Mouse (Mus musculus): ENCODE data around the gene Atg2a. TPM values are rescaled to one million over a fixed set of nuclear protein-coding genes. Genes with fewer than 3 reads are reported as not detected.

The Atg2a gene
- total and polyA plus RNA-seq, 2 experiments: 9.1 to 32.3 TPM

DNA sequence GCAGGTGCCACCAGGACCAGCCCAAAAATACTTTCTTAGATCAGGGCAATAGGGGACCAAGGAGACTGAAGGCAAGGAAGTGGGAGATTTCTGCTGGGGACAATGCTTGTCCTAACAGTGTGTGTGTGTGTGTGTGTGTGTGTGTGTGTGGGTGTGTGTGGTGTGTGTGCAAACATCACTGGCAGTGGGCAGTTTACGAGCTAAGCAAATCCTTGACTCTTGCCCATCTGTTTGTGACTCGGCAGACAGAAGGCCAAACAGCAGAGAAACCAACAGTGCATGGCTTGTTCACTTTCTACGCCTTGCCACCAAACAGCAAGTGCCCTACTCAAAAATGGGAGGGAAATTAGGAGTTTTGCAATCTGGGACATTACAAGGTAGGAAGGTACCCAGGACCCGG is 32.1 kb downstream of the Atg2a start:
- Histone ChIP-seq H3K27ac (replicated peaks; ENCODE audit: insufficient read depth, low read depth, low read length) (no peak overlapping the region), H3K9ac (ENCODE audit: low read depth, low read length) (no peak overlapping the region), H3K4me3 (ENCODE audit: insufficient read depth, low read depth, low read length) (no peak overlapping the region), H3K79me2 (ENCODE audit: control insufficient read depth, insufficient read depth, low read length) (peaks cover 13% of the 10 kb centered on the region), H3K27me3 (ENCODE audit: control insufficient read depth, insufficient read depth, low read length) (no peaks in the 10 kb centered on the region), H3K4me1 (ENCODE audit: control insufficient read depth, insufficient read depth, low read length) (peaks cover 37% of the 10 kb centered on the region), H3K36me3 (ENCODE audit: control insufficient read depth, insufficient read depth, low read length) (no peaks in the 10 kb centered on the region)
- WGBS: 44% methylated on average over 4 of the region's 4 CpGs
- TF ChIP-seq POLR2A (IDR thresholded peaks at IDR 0.05; ENCODE audit: extremely low read depth, insufficient read depth, low read length) (no peak), CTCF (IDR thresholded peaks at IDR 0.05; ENCODE audit: low read depth, low read length) (no peak)
- DNase-seq (ENCODE audit: extremely low read depth, low read depth, low spot score): no peak

DNA sequence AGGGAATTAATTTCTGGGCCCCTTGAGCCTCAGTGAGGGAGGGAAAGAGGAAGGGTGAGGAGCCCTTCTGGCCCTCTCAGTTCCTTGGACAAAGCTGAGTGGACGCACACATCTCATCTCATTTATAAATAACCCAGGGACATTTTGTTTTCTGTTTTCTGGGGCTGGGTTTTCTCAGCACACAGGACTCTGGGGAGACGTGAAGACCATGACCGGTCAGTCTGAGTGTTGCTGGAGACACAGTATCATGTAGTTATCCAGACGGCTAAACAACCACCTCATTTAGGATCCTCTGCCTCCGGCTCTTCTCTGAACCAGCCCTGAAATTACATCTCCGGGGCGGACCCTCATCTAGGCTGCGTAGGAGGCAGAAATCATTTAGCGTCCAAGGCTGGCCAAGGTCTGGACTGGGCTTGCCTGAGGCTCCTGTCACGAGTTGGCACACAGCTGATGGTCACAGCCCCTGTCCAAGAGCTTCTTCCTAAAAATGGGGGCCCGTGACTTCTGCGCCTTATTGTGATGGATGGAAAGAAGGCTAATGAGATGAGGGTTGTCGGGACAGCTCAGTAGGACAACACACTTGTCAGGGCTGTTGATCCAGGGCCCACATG is 32.6 kb downstream of the Atg2a start:
- Histone ChIP-seq H3K27me3 (ENCODE audit: control insufficient read depth, insufficient read depth, low read length) (no peaks in the 10 kb centered on the region), H3K4me3 (ENCODE audit: insufficient read depth, low read depth, low read length) (no peak overlapping the region), H3K79me2 (ENCODE audit: control insufficient read depth, insufficient read depth, low read length) (peaks cover 15% of the 10 kb centered on the region), H3K9ac (ENCODE audit: low read depth, low read length) (no peak overlapping the region), H3K27ac (replicated peaks; ENCODE audit: insufficient read depth, low read depth, low read length) (no peak overlapping the region), H3K36me3 (ENCODE audit: control insufficient read depth, insufficient read depth, low read length) (no peaks in the 10 kb centered on the region), H3K4me1 (ENCODE audit: control insufficient read depth, insufficient read depth, low read length) (peaks cover 38% of the 10 kb centered on the region)
- TF ChIP-seq CTCF (IDR thresholded peaks at IDR 0.05; ENCODE audit: low read depth, low read length): no peak
- TF ChIP-seq POLR2A (IDR thresholded peaks at IDR 0.05; ENCODE audit: extremely low read depth, insufficient read depth, low read length): no peak
- DNase-seq (ENCODE audit: extremely low read depth, low read depth, low spot score): no peak
- WGBS: 92% methylated on average over 13 of the region's 13 CpGs

DNA sequence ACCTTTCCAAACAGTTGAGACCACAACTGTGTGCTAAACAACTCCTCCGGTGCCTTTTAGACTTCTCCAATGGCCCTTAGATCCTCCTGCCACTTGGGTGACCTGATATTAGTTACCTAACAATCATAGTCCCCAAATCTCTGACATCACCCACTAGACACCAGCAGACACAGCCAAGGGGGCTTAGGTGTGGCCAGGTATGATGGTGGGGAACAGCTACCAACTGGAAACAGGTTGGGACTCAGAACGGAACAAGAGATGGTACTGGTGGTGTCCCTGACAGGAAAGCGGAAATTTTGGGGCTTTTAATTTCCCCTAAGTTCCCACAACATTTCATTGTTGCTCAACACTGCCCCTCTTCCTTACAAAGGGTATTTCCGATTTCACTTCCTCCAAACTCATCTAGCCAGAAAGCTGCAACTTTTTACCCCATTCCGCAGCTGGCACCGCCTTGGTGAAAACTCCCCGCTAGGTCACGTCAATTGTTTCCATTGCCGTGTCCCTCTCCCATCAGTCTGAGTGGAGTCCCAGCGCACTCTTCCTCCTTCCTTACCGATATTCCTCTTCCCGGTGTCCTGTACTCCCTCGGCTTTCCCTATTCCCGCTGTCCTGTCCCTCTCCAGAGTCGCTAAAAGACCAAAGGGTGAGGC is 34.4 kb downstream of the Atg2a start:
- DNase-seq (ENCODE audit: extremely low read depth, low read depth, low spot score): peak; percentile 51
- Histone ChIP-seq H3K27ac (replicated peaks; ENCODE audit: insufficient read depth, low read depth, low read length) (peak overlapping the region; percentile 86), H3K79me2 (ENCODE audit: control insufficient read depth, insufficient read depth, low read length) (peaks cover 22% of the 10 kb centered on the region), H3K4me3 (ENCODE audit: insufficient read depth, low read depth, low read length) (peak overlapping the region; percentile 45), H3K36me3 (ENCODE audit: control insufficient read depth, insufficient read depth, low read length) (no peaks in the 10 kb centered on the region), H3K4me1 (ENCODE audit: control insufficient read depth, insufficient read depth, low read length) (peaks cover 31% of the 10 kb centered on the region), H3K9ac (ENCODE audit: low read depth, low read length) (peak overlapping the region; percentile 72), H3K27me3 (ENCODE audit: control insufficient read depth, insufficient read depth, low read length) (no peaks in the 10 kb centered on the region)
- 7% methylated on average over 15 of the region's 15 CpGs for WGBS
- TF ChIP-seq POLR2A (IDR thresholded peaks at IDR 0.05; ENCODE audit: extremely low read depth, insufficient read depth, low read length) (no peak), CTCF (IDR thresholded peaks at IDR 0.05; ENCODE audit: low read depth, low read length) (no peak)

DNA sequence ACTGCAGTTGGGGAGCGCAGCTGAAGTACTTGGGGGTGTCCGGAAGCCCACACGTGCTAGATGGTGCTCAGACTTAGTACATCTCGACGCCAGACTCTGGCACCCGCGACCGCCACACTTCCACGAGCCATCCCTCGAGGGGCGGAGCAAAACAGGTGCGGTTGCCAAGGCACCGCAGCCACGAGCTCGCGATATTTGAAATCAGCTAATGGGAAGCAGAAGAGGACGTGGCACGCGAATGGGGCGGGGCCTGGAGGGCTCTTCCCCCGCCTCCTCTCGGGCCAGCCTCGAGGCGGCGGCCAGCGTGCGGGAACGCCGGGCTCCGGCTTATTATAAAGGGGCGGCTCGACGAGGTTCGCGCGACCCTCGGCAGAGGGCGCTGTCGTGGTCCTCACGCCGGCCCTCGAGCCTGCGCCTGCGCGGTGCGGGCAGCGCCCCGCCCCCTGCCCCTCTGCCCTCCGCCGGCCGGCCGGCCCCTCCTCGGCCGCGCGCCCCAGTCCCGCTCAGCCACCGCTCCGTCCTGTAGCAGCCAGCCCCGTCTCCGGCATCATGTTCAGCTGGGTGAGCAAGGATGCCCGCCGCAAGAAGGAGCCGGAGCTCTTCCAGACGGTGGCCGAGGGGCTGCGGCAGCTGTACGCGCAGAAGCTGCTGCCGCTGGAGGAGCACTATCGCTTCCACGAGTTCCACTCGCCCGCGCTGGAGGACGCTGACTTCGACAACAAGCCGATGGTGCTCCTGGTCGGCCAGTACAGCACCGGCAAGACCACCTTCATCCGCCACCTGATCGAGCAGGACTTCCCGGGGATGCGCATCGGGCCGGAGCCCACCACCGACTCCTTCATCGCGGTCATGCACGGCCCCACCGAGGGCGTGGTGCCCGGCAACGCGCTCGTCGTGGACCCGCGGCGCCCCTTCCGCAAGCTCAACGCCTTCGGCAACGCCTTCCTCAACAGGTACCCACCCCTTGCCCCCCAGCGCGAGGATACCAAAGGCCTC is 35.3 kb downstream of the Atg2a start, which contains the start of gene Ehd1:
TSS of gene Ehd1 (plus strand) at position 300 of the 996 bp plus-strand sequence.
- WGBS: 1% methylated on average over 105 of the region's 106 CpGs
- peaks cover 4% of the 10 kb centered on the region; the same call in 1 of the 2 replicates for H3K36me3 ChIP-seq (ENCODE audit: control insufficient read depth, insufficient read depth, low read length)
- H3K27ac ChIP-seq (replicated peaks; ENCODE audit: insufficient read depth, low read depth, low read length): peak within 1 kb of the TSS; percentile 86
- H3K79me2 ChIP-seq (ENCODE audit: control insufficient read depth, insufficient read depth, low read length): peaks cover 26% of the 10 kb centered on the region
- H3K9ac ChIP-seq (ENCODE audit: low read depth, low read length): peak within 1 kb of the TSS; percentile 96
- no peaks in the 10 kb centered on the region for H3K27me3 ChIP-seq (ENCODE audit: control insufficient read depth, insufficient read depth, low read length)
- H3K4me3 ChIP-seq (ENCODE audit: insufficient read depth, low read depth, low read length): peak within 1 kb of the TSS; percentile 94
- DNase-seq (ENCODE audit: extremely low read depth, low read depth, low spot score): peak; percentile 87
- TF ChIP-seq CTCF (IDR thresholded peaks at IDR 0.05; ENCODE audit: low read depth, low read length): peak; percentile 81
- TF ChIP-seq POLR2A (IDR thresholded peaks at IDR 0.05; ENCODE audit: extremely low read depth, insufficient read depth, low read length): peak; percentile 59
- H3K4me1 ChIP-seq (ENCODE audit: control insufficient read depth, insufficient read depth, low read length): peaks cover 27% of the 10 kb centered on the region

DNA sequence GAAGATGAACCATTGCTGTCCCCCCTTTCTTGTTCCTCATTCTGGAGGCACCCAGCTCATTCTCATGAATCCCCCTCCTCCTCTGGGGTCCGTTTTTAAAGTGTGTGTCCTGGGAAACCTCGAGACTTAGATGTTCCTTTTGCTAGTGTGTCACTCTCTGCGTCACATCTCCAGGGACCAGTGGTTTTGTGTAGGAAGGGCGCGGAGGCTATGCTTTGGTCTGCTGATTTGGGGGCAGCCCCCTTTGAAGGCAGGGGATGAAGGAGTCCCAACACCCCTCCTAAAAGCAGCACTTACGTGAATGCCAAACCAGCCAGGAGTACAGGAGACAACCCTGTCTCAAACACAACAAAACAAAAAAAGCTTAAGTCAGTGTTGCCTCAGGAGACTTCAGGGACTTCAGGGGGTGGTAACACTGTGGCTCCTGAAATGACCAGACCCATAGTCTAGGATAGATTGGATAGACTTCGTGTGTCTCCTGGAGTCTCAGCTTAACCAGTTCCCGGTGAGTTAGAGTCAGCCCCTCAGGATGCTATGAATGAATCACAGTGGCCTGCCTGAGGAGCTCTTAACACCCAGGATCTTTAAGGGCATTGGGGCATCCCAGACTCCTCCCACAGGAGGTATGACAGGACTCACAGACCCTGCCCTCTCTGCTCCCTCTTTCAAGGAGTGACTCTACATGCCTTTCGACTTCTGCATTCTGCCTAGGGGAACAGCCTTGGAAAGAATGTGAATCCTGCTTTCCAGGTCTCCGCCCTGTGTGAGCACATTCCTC is 36.4 kb downstream of the Atg2a start:
- peak; percentile 80 for DNase-seq (ENCODE audit: extremely low read depth, low read depth, low spot score)
- Histone ChIP-seq H3K27ac (replicated peaks; ENCODE audit: insufficient read depth, low read depth, low read length) (peak overlapping the region; percentile 68), H3K4me1 (ENCODE audit: control insufficient read depth, insufficient read depth, low read length) (peaks cover 23% of the 10 kb centered on the region)

More for the DNA sequence above, 36.4 kb downstream of the Atg2a start:
- H3K9ac ChIP-seq (ENCODE audit: low read depth, low read length): peak overlapping the region; percentile 96
- 5% methylated on average over 10 of the region's 10 CpGs for WGBS
- H3K27me3 ChIP-seq (ENCODE audit: control insufficient read depth, insufficient read depth, low read length): no peaks in the 10 kb centered on the region
- TF ChIP-seq POLR2A (IDR thresholded peaks at IDR 0.05; ENCODE audit: extremely low read depth, insufficient read depth, low read length) (no peak), CTCF (IDR thresholded peaks at IDR 0.05; ENCODE audit: low read depth, low read length) (no peak)
- H3K4me3 ChIP-seq (ENCODE audit: insufficient read depth, low read depth, low read length): peak overlapping the region; percentile 94
- peaks cover 7% of the 10 kb centered on the region for H3K36me3 ChIP-seq (ENCODE audit: control insufficient read depth, insufficient read depth, low read length)
- H3K79me2 ChIP-seq (ENCODE audit: control insufficient read depth, insufficient read depth, low read length): peaks cover 26% of the 10 kb centered on the region

Measured in liver, adult 2 months (tissue).